Mouse (Mus musculus): Measurements from ENCODE around the gene Zfp583.
"Not testable (repeated sequence)": the region's sequence is repeated elsewhere in the genome, so short reads cannot be mapped to it uniquely, and the experiment has no call there.

Zfp583 gene

GRCm38 (mm10) chr7:6331233-6331956, at the start of gene Zfp583:
Zfp583 (minus strand) TSS chr7:6331285.
- peak; percentile 91 for DNase-seq

- no peak for DNase-seq
Observed at GRCm38 (mm10) chr7:6378441-6378840, 47.4 kb upstream of the Zfp583 start.

GRCm38 (mm10) chr7:6372993-6373392, 41.9 kb upstream of the Zfp583 start:
- no peak for DNase-seq

GRCm38 (mm10) chr7:6369460-6369859, 38.4 kb upstream of the Zfp583 start:
- DNase-seq: no peak

GRCm38 (mm10) chr7:6368146-6368545, 37.1 kb upstream of the Zfp583 start:
- DNase-seq: not testable (repeated sequence)

GRCm38 (mm10) chr7:6367185-6367584, 36.1 kb upstream of the Zfp583 start:
- DNase-seq: no peak

- no peak for DNase-seq
Observed at GRCm38 (mm10) chr7:6364761-6365160, 33.7 kb upstream of the Zfp583 start.

GRCm38 (mm10) chr7:6363047-6363488, 32.0 kb upstream of the Zfp583 start, which contains the start of gene Zfp78:
Zfp78 (plus strand) TSS chr7:6363280.
- no peak for DNase-seq

GRCm38 (mm10) chr7:6362268-6363046, 31.4 kb upstream of the Zfp583 start:
- peak; percentile 100 for DNase-seq

GRCm38 (mm10) chr7:6361756-6362155, 30.7 kb upstream of the Zfp583 start:
- DNase-seq: peak; percentile 52

GRCm38 (mm10) chr7:6360477-6361060, 29.5 kb upstream of the Zfp583 start:
- DNase-seq: peak; percentile 54

- peak; percentile 55 for DNase-seq
Observed at GRCm38 (mm10) chr7:6358937-6359590, 28.0 kb upstream of the Zfp583 start.

- no peak for DNase-seq
Observed at GRCm38 (mm10) chr7:6358121-6358520, 27.0 kb upstream of the Zfp583 start.

- DNase-seq: no peak
Observed at GRCm38 (mm10) chr7:6344124-6344523, 13.0 kb upstream of the Zfp583 start.

GRCm38 (mm10) chr7:6343501-6344071, 12.5 kb upstream of the Zfp583 start, which contains the start of gene Gm3854:
Gm3854 (plus strand) TSS chr7:6343759.
- peak; percentile 85 for DNase-seq

GRCm38 (mm10) chr7:6339865-6340264, 8.8 kb upstream of the Zfp583 start:
- no peak for DNase-seq

- no peak for DNase-seq
Observed at GRCm38 (mm10) chr7:6330458-6331232, 440 bp downstream of the Zfp583 start.

- DNase-seq: not testable (repeated sequence)
Observed at GRCm38 (mm10) chr7:6300796-6301195, 30.3 kb downstream of the Zfp583 start.

- DNase-seq: not testable (repeated sequence)
Observed at GRCm38 (mm10) chr7:6291121-6291520, 40.0 kb downstream of the Zfp583 start.

GRCm38 (mm10) chr7:6286921-6287531, 44.1 kb downstream of the Zfp583 start:
- peak; percentile 66 for DNase-seq
